Mouse (Mus musculus) heart, adult 2 months (tissue): Measurements from ENCODE around the gene Ostm1. TPM values are rescaled to one million over a fixed set of nuclear protein-coding genes. Genes with fewer than 3 reads are reported as not detected.

ENCODE experiments used
- DNase-seq, 2 experiments: peaks; one replicate each; pipeline ENCODE4 v3.0.0; 2021
- H3K27ac ChIP-seq: fragments of 200-600 bp; 2 replicates; pipeline ENCODE4 v1.8.1; 2022
- H3K27me3 ChIP-seq: fragments of 200-500 bp; 2 replicates; pipeline ENCODE4 v1.6.1; 2012; ENCODE audit warnings: mild to moderate bottlenecking, low read length, inconsistent platforms, mixed read lengths; ENCODE audit not compliant: control insufficient read depth, insufficient read depth
- H3K36me3 ChIP-seq: fragments of 200-500 bp; 2 replicates; pipeline ENCODE4 v1.6.1; 2012; ENCODE audit warnings: low read length, inconsistent platforms; ENCODE audit not compliant: control insufficient read depth, insufficient read depth
- H3K4me1 ChIP-seq: fragments of 200-500 bp; 2 replicates; pipeline ENCODE4 v1.6.1; 2011; ENCODE audit warnings: low read length; ENCODE audit not compliant: control insufficient read depth, insufficient read depth
- H3K4me3 ChIP-seq: fragments of 200-600 bp; 2 replicates; pipeline ENCODE4 v1.8.1; 2022
- H3K79me2 ChIP-seq: fragments of 200-500 bp; replicated peaks from 2 replicates; pipeline ENCODE4 v1.6.1; 2012; ENCODE audit warnings: mild to moderate bottlenecking, inconsistent platforms, low read length, moderate library complexity, mixed read lengths; ENCODE audit not compliant: control insufficient read depth, insufficient read depth
- H3K9ac ChIP-seq: fragments of 200-500 bp; 2 replicates; pipeline ENCODE4 v1.6.1; 2012; ENCODE audit warnings: low read depth, mild to moderate bottlenecking, control low read depth, inconsistent platforms, low read length, mixed read lengths
- CTCF ChIP-seq: fragments of 200-600 bp; IDR thresholded peaks from 2 replicates; pipeline ENCODE4 v1.8.1; 2022; ENCODE audit warnings: antibody characterized with exemption, mild to moderate bottlenecking, moderate library complexity
- EP300 ChIP-seq: fragments of 200-500 bp; IDR thresholded peaks from 2 replicates; pipeline ENCODE4 v1.6.1; 2011; ENCODE audit warnings: low read depth, low read length, control low read depth; ENCODE audit not compliant: insufficient read depth
- POLR2A ChIP-seq: fragments of 200-500 bp; IDR thresholded peaks from 2 replicates; pipeline ENCODE4 v1.6.1; 2011; ENCODE audit warnings: mild to moderate bottlenecking, low read depth, low read length, control low read depth; ENCODE audit not compliant: insufficient read depth
- WGBS: fragments of 180-500 bp; shearing (Covaris S2); methylation state at CpG from one replicate; pipeline ENCODE4 v1.1.7; 2018; 5-methylcytosine and 5-hydroxymethylcytosine counted together
- intact Hi-C: fragments of 180-260 bp; cut with DNase I; formaldehyde crosslinking; loops from one replicate; pipeline ENCODE4 v1.15.1; 2025
- polyA plus RNA-seq: library from polyadenylated mRNA; depleted of rRNA; stranded (reverse); fragments of >200 nt; gene quantifications from 2 replicates; pipeline ENCODE4 v1.2.3, GENCODE M21; 2012
- total RNA-seq, 2 experiments: library from RNA; stranded (reverse); gene quantifications; 2 replicates each; pipeline ENCODE4 v1.2.3; 2021

The Ostm1 gene
- total and polyA plus RNA-seq, 3 experiments: 14.0 to 19.2 (median 18.0) TPM

DNA sequence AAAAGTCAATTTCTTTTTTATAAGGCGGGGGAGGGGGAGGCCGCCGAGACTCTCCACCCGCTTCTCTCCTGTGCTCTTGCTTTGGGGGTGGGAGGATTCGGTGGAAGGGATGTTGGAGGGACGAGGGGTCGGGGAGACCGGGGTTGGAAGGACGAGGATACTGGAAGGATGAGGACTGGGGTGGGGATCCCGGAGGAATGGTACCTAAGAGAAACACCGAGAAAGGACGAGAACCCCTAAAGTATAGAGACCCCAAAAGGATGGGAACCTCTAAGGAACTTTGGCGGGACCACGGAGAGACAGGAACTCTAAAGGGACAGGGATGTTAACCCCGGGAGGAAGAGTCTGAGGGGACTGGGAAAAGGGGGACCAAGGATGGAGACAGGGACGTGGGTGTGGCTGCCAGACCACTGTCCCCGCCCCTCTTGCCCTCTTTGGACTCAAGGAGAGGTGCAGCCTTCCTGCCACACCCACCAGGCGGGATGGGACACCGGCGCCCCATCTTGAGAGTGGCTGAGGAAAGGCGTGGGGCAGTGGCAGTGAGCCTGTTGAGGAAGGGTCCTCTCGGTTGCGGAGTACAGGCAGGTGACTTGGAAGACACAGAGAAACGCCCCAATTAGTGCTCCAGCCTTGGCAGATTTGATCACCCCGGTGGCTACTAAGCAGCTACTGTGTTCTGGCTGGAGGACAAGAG, 8.5 kb downstream of the Ostm1 start:
- DNase-seq: no peak
- intact Hi-C loops: loop anchor here (2.0 kb wide), 1 partner anchor 41 kb away; no protein-coding TSS in a partner anchor
- Histone ChIP-seq H3K9ac (no peak overlapping the region), H3K4me1 (no peaks in the 10 kb centered on the region), H3K36me3 (no peaks in the 10 kb centered on the region), H3K79me2 (no peaks in the 10 kb centered on the region), H3K27me3 (peaks cover 32% of the 10 kb centered on the region), H3K4me3 (no peak overlapping the region), H3K27ac (no peak overlapping the region)
- no peak for TF ChIP-seq EP300
- TF ChIP-seq POLR2A: no peak
- TF ChIP-seq CTCF: no peak
- 4% methylated on average over 25 of the region's 25 CpGs for WGBS

GRCm38 (mm10) chr10:42593201-42593600, 9.6 kb downstream of the Ostm1 start:
- peaks cover 25% of the 10 kb centered on the region for H3K27me3 ChIP-seq
- H3K36me3 ChIP-seq: no peaks in the 10 kb centered on the region
- DNase-seq: no peak
- no peak for TF ChIP-seq CTCF
- TF ChIP-seq EP300: no peak
- no peak for TF ChIP-seq POLR2A
- H3K4me1 ChIP-seq: no peaks in the 10 kb centered on the region
- H3K79me2 ChIP-seq: no peaks in the 10 kb centered on the region
- no peak overlapping the region for H3K9ac ChIP-seq
- intact Hi-C loops: no loop called here
- no peak overlapping the region for H3K4me3 ChIP-seq
- H3K27ac ChIP-seq: no peak overlapping the region
- 37% methylated on average over 7 of the region's 7 CpGs for WGBS

- Histone ChIP-seq H3K27me3 (peaks cover 10% of the 10 kb centered on the region; the same call in 1 of the 2 replicates), H3K27ac (no peak overlapping the region), H3K36me3 (no peaks in the 10 kb centered on the region), H3K9ac (no peak overlapping the region), H3K4me1 (no peaks in the 10 kb centered on the region), H3K79me2 (no peaks in the 10 kb centered on the region), H3K4me3 (no peak overlapping the region)
- 74% methylated on average over 8 of the region's 8 CpGs for WGBS
- no peak for DNase-seq
- intact Hi-C loops: no loop called here
- TF ChIP-seq CTCF: no peak
- TF ChIP-seq EP300: no peak
- no peak for TF ChIP-seq POLR2A
Observed at GRCm38 (mm10) chr10:42598615-42599014, 15.0 kb downstream of the Ostm1 start.

- intact Hi-C loops: no loop called here
- H3K27me3 ChIP-seq: peaks cover 8% of the 10 kb centered on the region; the same call in 1 of the 2 replicates
- no peaks in the 10 kb centered on the region for H3K36me3 ChIP-seq
- H3K4me1 ChIP-seq: no peaks in the 10 kb centered on the region
- H3K27ac ChIP-seq: no peak overlapping the region
- WGBS: 26% methylated on average over 10 of the region's 10 CpGs
- no peak overlapping the region for H3K9ac ChIP-seq
- no peak for DNase-seq
- no peak overlapping the region for H3K4me3 ChIP-seq
- TF ChIP-seq EP300 (no peak), POLR2A (no peak), CTCF (peak; percentile 64)
- no peaks in the 10 kb centered on the region for H3K79me2 ChIP-seq
Observed at GRCm38 (mm10) chr10:42601556-42601955, 17.9 kb downstream of the Ostm1 start.

DNA sequence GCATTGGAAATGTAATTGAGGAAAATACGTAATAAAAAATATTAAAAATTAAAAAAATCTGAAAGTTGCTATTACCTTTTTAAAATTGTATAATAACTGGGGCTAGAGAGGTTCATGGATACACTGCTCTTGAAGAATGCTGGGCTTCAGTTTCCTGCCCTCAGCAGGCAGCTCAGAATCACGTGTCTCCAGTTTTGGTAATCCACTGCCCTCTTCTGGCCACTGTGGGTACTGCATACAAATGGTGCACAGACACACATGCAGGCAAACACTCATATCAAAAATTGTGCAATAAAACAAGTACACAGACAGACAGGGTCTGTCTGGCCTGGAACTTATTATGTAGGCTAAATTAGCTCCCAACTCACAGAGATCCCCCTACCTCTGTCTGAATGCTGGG, 21.3 kb downstream of the Ostm1 start:
- no peaks in the 10 kb centered on the region for H3K79me2 ChIP-seq
- TF ChIP-seq POLR2A (no peak), EP300 (no peak), CTCF (peak; percentile 54)
- peaks cover 14% of the 10 kb centered on the region; the same call in 1 of the 2 replicates for H3K27me3 ChIP-seq

DNA sequence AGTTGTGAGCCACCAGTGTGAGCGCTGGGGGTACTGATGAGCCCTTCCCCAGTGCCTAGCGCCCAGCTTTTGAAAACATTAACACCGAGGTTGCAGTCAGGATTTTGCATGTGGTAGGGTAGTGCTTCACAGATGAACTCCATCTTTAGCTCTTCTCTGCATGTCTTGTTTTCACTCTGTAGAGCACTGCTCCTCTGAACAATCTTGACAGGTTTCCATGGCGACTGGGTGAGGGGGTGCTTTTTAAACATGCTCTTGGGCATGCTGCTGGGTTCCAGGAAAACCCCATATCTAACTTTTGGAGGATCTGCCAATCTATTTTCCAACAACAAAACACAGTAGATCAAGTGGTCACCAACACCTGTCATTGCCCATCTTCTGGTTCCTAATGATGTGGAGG, 23.1 kb downstream of the Ostm1 start:
- DNase-seq: no peak
- H3K4me3 ChIP-seq: no peak overlapping the region
- TF ChIP-seq POLR2A (no peak), EP300 (no peak), CTCF (no peak)
- no peak overlapping the region for H3K27ac ChIP-seq
- no peaks in the 10 kb centered on the region for H3K79me2 ChIP-seq
- peaks cover 9% of the 10 kb centered on the region; the same call in 1 of the 2 replicates for H3K27me3 ChIP-seq
- H3K4me1 ChIP-seq: no peaks in the 10 kb centered on the region
- 72% methylated on average over 4 of the region's 4 CpGs for WGBS
- H3K36me3 ChIP-seq: no peaks in the 10 kb centered on the region
- H3K9ac ChIP-seq: no peak overlapping the region
- intact Hi-C loops: no loop called here

More for the DNA sequence above, 21.3 kb downstream of the Ostm1 start:
- H3K27ac ChIP-seq: no peak overlapping the region
- no peaks in the 10 kb centered on the region for H3K36me3 ChIP-seq
- H3K4me1 ChIP-seq: no peaks in the 10 kb centered on the region
- DNase-seq: no peak
- no peak overlapping the region for H3K4me3 ChIP-seq
- WGBS: 58% methylated on average over 2 of the region's 2 CpGs
- no peak overlapping the region for H3K9ac ChIP-seq
- intact Hi-C loops: no loop called here
